Mouse (Mus musculus) adrenal gland, postnatal 25 days (tissue): ENCODE data around the gene Cand2. TPM values are rescaled to one million over a fixed set of nuclear protein-coding genes. Genes with fewer than 3 reads are reported as not detected.

Experiments
- DNase-seq: peaks from one replicate; pipeline ENCODE4 v3.0.0; 2021; ENCODE audit warnings: mixed read lengths
- microRNA-seq, 2 experiments: library from miRNA; unstranded; fragments of <30 nt; microRNA quantifications; one replicate each; pipeline ENCODE4 v1.2.0; 2021
- total RNA-seq: library from RNA; stranded (reverse); gene quantifications from 2 replicates; pipeline ENCODE4 v1.2.3, GENCODE M21; 2021

Gene Cand2
- total RNA-seq, 1 experiment from 2014 or later, result 14.1 TPM

- DNase-seq, result no peak
Observed at GRCm38 (mm10) chr6:115832152-115832850, 58.0 kb downstream of the Cand2 start.

GRCm38 (mm10) chr6:115833861-115834260 is 59.5 kb downstream of the Cand2 start:
- DNase-seq, result no peak

- DNase-seq, result peak; percentile 58
Observed at GRCm38 (mm10) chr6:115838161-115838597, 63.8 kb downstream of the Cand2 start, which contains the start of gene Efcab12. Gene Efcab12 (minus strand): TSS chr6:115838412.

GRCm38 (mm10) chr6:115838745-115839144 is 64.4 kb downstream of the Cand2 start:
- no peak for DNase-seq

GRCm38 (mm10) chr6:115845006-115845405 is 70.7 kb downstream of the Cand2 start:
- no peak for DNase-seq

- DNase-seq, result peak; percentile 52
Observed at GRCm38 (mm10) chr6:115846640-115847411, 72.5 kb downstream of the Cand2 start.

- DNase-seq, result no peak
Observed at GRCm38 (mm10) chr6:115848598-115849304, 74.4 kb downstream of the Cand2 start.

- DNase-seq, result no peak
Observed at GRCm38 (mm10) chr6:115852446-115853090, 78.2 kb downstream of the Cand2 start.

GRCm38 (mm10) chr6:115853091-115853813 is 78.9 kb downstream of the Cand2 start, which contains the start of the genes Mbd4 and Ift122:
Gene Mbd4 (minus strand): TSS chr6:115853371.
Gene Ift122 (plus strand): TSS chr6:115853470.
- DNase-seq, result peak; percentile 95

GRCm38 (mm10) chr6:115853985-115854384 is 79.6 kb downstream of the Cand2 start:
- no peak for DNase-seq

GRCm38 (mm10) chr6:115854432-115854831 is 80.1 kb downstream of the Cand2 start:
- DNase-seq, result no peak

Small RNA genes within 50 kb of the gene (microRNA-seq; reads per million reads assigned to microRNA genes)
- gene Mir7660, result 0 reads per million in 2 experiments

Other genes starting within 250 kb of the Cand2 start
- 10.3 and 11.6 TPM in 2 replicates for gene Tsen2, start 229.9 kb upstream of the Cand2 start, total RNA-seq
- gene Mkrn2os, start 182.0 kb upstream of the Cand2 start, total RNA-seq, result not detected in 2 replicates
- 43.1 and 47.8 TPM in 2 replicates for gene Mkrn2, start 172.6 kb upstream of the Cand2 start, total RNA-seq
- gene Raf1, start 97.9 kb upstream of the Cand2 start, total RNA-seq, result 115 and 155 TPM in 2 replicates
- gene Tmem40, start 12.1 kb upstream of the Cand2 start, total RNA-seq, result not detected in 2 replicates
- 1,141 and 1,199 TPM in 2 replicates for gene Rpl32, start 34.2 kb downstream of the Cand2 start, total RNA-seq
- gene Efcab12, start 63.9 kb downstream of the Cand2 start, total RNA-seq, result 1.9 TPM in 1 of 2 replicates, not detected in the other
- 4.0 and 4.8 TPM in 2 replicates for gene Mbd4, start 78.8 kb downstream of the Cand2 start, total RNA-seq
- gene Ift122, start 78.9 kb downstream of the Cand2 start, total RNA-seq, result 19.2 and 22.2 TPM in 2 replicates
- 0.94 and 1.9 TPM in 2 replicates for gene Rho, start 157.2 kb downstream of the Cand2 start, total RNA-seq
- not detected in 2 replicates for gene H1foo, start 170.4 kb downstream of the Cand2 start, total RNA-seq
- 170 and 214 TPM in 2 replicates for gene Plxnd1, start 220.5 kb downstream of the Cand2 start, total RNA-seq